Mouse (Mus musculus): ENCODE measurements around the gene Klk1b4. TPM values are rescaled to one million over a fixed set of nuclear protein-coding genes. Genes with fewer than 3 reads are reported as not detected.

The Klk1b4 gene
- not detected in 2 replicates for polyA plus RNA-seq (2012; rRNA removed)

GRCm38 (mm10) chr7:44207135-44207534 is at the start of gene Klk1b4:
Gene Klk1b4 (plus strand): TSS chr7:44207435.

GRCm38 (mm10) chr7:44187936-44188335 is 19.3 kb upstream of the Klk1b4 start, which contains the start of gene Klk1b24:
Gene Klk1b24 (plus strand): TSS chr7:44188236.

GRCm38 (mm10) chr7:44197891-44198290 is 9.3 kb upstream of the Klk1b4 start, which contains the start of gene Klk1b3:
Gene Klk1b3 (plus strand): TSS chr7:44198191.

GRCm38 (mm10) chr7:44215645-44216044 is 8.4 kb downstream of the Klk1b4 start, which contains the start of gene Klk1b5:
Gene Klk1b5 (plus strand): TSS chr7:44215945.

GRCm38 (mm10) chr7:44225076-44225475 is 17.8 kb downstream of the Klk1b4 start, which contains the start of gene Klk1:
Gene Klk1 (plus strand): TSS chr7:44225360.

GRCm38 (mm10) chr7:44235909-44236308 is 28.7 kb downstream of the Klk1b4 start, which contains the start of gene Gm36864:
Gene Gm36864 (plus strand): TSS chr7:44236177.

GRCm38 (mm10) chr7:44246055-44246983 is 39.1 kb downstream of the Klk1b4 start, which contains the start of the genes 1700028J19Rik and 2410002F23Rik:
Gene 1700028J19Rik (minus strand): TSS chr7:44246695.
Gene 2410002F23Rik (plus strand): TSS chr7:44246722.

GRCm38 (mm10) chr7:44257278-44257677 is 50.0 kb downstream of the Klk1b4 start, which contains the start of gene Acp4:
Gene Acp4 (minus strand): TSS chr7:44257378.

GRCm38 (mm10) chr7:44261147-44261546 is 53.9 kb downstream of the Klk1b4 start, which contains the start of gene Gm15517:
Gene Gm15517 (plus strand): TSS chr7:44261447.

Other genes with a start within 250 kb of the Klk1b4 start
- not detected in 2 replicates for gene Klk1b1, start 240.7 kb upstream of the Klk1b4 start, polyA plus RNA-seq (2012; rRNA removed)
- not detected in 2 replicates for gene Klk1b9, start 231.4 kb upstream of the Klk1b4 start, polyA plus RNA-seq (2012; rRNA removed)
- gene Klk1b11, start 211.6 kb upstream of the Klk1b4 start, polyA plus RNA-seq (2012; rRNA removed) = not detected in 2 replicates
- gene Klk1b26, start 195.3 kb upstream of the Klk1b4 start, polyA plus RNA-seq (2012; rRNA removed) = 0.08 TPM in 1 of 2 replicates, not detected in the other
- 0.07 TPM in 1 of 2 replicates, not detected in the other for gene Klk1b27, start 155.1 kb upstream of the Klk1b4 start, polyA plus RNA-seq (2012; rRNA removed)
- gene Klk1b21, start 105.1 kb upstream of the Klk1b4 start, polyA plus RNA-seq (2012; rRNA removed) = not detected in 2 replicates
- gene Klk1b22, start 94.8 kb upstream of the Klk1b4 start, polyA plus RNA-seq (2012; rRNA removed) = not detected in 2 replicates
- gene Klk1b16, start 70.7 kb upstream of the Klk1b4 start, polyA plus RNA-seq (2012; rRNA removed) = 0.05 TPM in 1 of 2 replicates, not detected in the other
- not detected in 2 replicates for gene Klk1b24, start 19.2 kb upstream of the Klk1b4 start, polyA plus RNA-seq (2012; rRNA removed)
- gene Klk1b3, start 9.2 kb upstream of the Klk1b4 start, polyA plus RNA-seq (2012; rRNA removed) = not detected in 2 replicates
- gene Klk1b5, start 8.5 kb downstream of the Klk1b4 start, polyA plus RNA-seq (2012; rRNA removed) = not detected in 2 replicates
- not detected in 2 replicates for gene Klk1, start 17.9 kb downstream of the Klk1b4 start, polyA plus RNA-seq (2012; rRNA removed)
- not detected in 2 replicates for gene Gm36864, start 28.7 kb downstream of the Klk1b4 start, polyA plus RNA-seq (2012; rRNA removed)
- 1.3 and 1.7 TPM in 2 replicates for gene 1700028J19Rik, start 39.3 kb downstream of the Klk1b4 start, polyA plus RNA-seq (2012; rRNA removed)
- gene 2410002F23Rik, start 39.3 kb downstream of the Klk1b4 start, polyA plus RNA-seq (2012; rRNA removed) = 296 and 311 TPM in 2 replicates
- gene Acp4, start 49.9 kb downstream of the Klk1b4 start, polyA plus RNA-seq (2012; rRNA removed) = not detected in 2 replicates
- gene Gm15517, start 54.0 kb downstream of the Klk1b4 start, polyA plus RNA-seq (2012; rRNA removed) = not detected in 2 replicates
- gene Clec11a, start 99.5 kb downstream of the Klk1b4 start, polyA plus RNA-seq (2012; rRNA removed) = 2.7 and 7.5 TPM in 2 replicates
- 23.2 and 35.2 TPM in 2 replicates for gene Shank1, start 102.8 kb downstream of the Klk1b4 start, polyA plus RNA-seq (2012; rRNA removed)
- gene Syt3, start 176.7 kb downstream of the Klk1b4 start, polyA plus RNA-seq (2012; rRNA removed) = 55.4 and 56.4 TPM in 2 replicates
- gene 1700008O03Rik, start 178.4 kb downstream of the Klk1b4 start, polyA plus RNA-seq (2012; rRNA removed) = 4.7 and 5.2 TPM in 2 replicates
- gene Lrrc4b, start 221.6 kb downstream of the Klk1b4 start, polyA plus RNA-seq (2012; rRNA removed) = 229 and 267 TPM in 2 replicates